Mouse (Mus musculus) B cell, adult (primary cell): ENCODE results near the gene Nutf2-ps1. TPM values are rescaled to one million over a fixed set of nuclear protein-coding genes. Genes with fewer than 3 reads are reported as not detected.

Experiments
- total RNA-seq: library from RNA; stranded (reverse); gene quantifications from 4 replicates; pipeline ENCODE4 v1.2.4, GENCODE M21; 2023; ENCODE audit not compliant: inconsistent age

Nutf2-ps1 gene
- total RNA-seq = 19.2 to 47.5 TPM (median 25.7 TPM) in 4 replicates

GRCm38 (mm10) chr19:53588968-53589367 is at the start of gene Nutf2-ps1:
Gene Nutf2-ps1, minus strand, starts transcription at chr19:53589068.

GRCm38 (mm10) chr19:53599757-53600539 is 11.1 kb upstream of the Nutf2-ps1 start, which contains the start of gene Smc3:
Gene Smc3, plus strand, starts transcription at chr19:53600398.

Other genes starting within 250 kb of the Nutf2-ps1 start
- not detected in 4 replicates for gene Gm10197, start 217.3 kb downstream of the Nutf2-ps1 start, total RNA-seq
- gene Smndc1, start 198.5 kb downstream of the Nutf2-ps1 start, total RNA-seq = 107 to 118 TPM (median 110 TPM) in 4 replicates
- gene Dusp5, start 60.0 kb downstream of the Nutf2-ps1 start, total RNA-seq = 80.5 to 94.4 TPM (median 89.0 TPM) in 4 replicates
- gene Smc3, start 11.3 kb upstream of the Nutf2-ps1 start, total RNA-seq = 52.1 to 60.8 TPM (median 55.6 TPM) in 4 replicates
- gene Rbm20, start 88.2 kb upstream of the Nutf2-ps1 start, total RNA-seq = not detected in 4 replicates